Mouse (Mus musculus): ENCODE data around the gene Dmbt1. TPM values are rescaled to one million over a fixed set of nuclear protein-coding genes. Genes with fewer than 3 reads are reported as not detected.

The Dmbt1 gene
- polyA plus RNA-seq, 1 experiment from 2014 or later: not detected

GRCm38 (mm10) chr7:130993907-130994306, 37.9 kb upstream of the Dmbt1 start:
- WGBS (ENCODE audit: insufficient replicate concordance): 43% methylated on average over 8 of the region's 8 CpGs
- Histone ChIP-seq H3K9ac (ENCODE audit: low read depth, low read length) (no peak overlapping the region), H3K9me3 (replicated peaks; ENCODE audit: control insufficient read depth, low read length) (peaks cover 3% of the 10 kb centered on the region; the same call in 1 of the 2 replicates), H3K4me3 (ENCODE audit: low read depth, low read length) (no peak overlapping the region), H3K27me3 (ENCODE audit: control insufficient read depth, insufficient read depth, low read length) (no peaks in the 10 kb centered on the region), H3K4me1 (ENCODE audit: control insufficient read depth, insufficient read depth, low read length) (no peaks in the 10 kb centered on the region), H3K27ac (ENCODE audit: low read depth, low read length) (no peak overlapping the region), H3K4me2 (no peak overlapping the region), H3K36me3 (ENCODE audit: control insufficient read depth, insufficient read depth, low read length) (no peaks in the 10 kb centered on the region)
- ATAC-seq (replicated peaks; ENCODE audit: insufficient number of reproducible peaks, low FRiP score, low TSS enrichment): no peak

DNA sequence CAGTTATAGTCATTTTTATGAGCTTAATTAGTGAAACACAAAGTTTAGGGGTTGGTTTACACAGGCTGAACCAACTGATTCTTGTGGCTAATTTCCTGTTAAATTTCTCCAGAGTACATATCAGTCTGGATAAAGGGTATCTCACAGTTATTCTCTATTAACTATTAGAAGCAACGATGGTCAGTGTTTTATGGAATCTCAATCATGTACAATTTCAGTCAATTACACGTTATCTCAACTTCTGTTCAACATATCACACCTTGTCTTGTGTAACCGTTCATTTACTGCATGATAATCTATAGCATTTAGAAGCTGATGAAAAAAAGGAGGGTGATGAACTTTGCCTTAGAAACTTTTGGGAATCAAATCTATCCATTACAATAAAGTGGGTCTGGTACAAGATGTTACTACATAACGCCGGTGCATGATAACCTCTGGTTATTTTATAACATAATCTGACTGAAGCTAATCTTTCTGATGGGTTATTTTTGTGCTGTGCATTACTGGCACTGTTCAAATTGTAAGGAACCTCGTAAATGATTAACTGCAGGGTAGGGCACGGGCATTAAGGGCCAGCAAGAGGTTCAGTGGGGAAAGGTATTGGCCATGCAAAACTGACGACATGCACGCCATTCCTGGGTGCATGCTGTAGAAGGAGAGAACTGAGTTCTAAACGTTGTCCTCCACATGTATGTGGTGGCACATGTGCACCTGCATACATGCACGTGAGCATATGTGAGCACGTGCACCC, 29.7 kb upstream of the Dmbt1 start:
- no peak overlapping the region for H3K9ac ChIP-seq (ENCODE audit: low read depth, low read length)
- WGBS (ENCODE audit: insufficient replicate concordance): 76% methylated on average over 12 of the region's 12 CpGs
- H3K9me3 ChIP-seq (replicated peaks; ENCODE audit: control insufficient read depth, low read length): peaks cover under 1% of the 10 kb centered on the region; the same call in 1 of the 2 replicates
- H3K36me3 ChIP-seq (ENCODE audit: control insufficient read depth, insufficient read depth, low read length): no peaks in the 10 kb centered on the region
- no peak for ATAC-seq (replicated peaks; ENCODE audit: insufficient number of reproducible peaks, low FRiP score, low TSS enrichment)
- H3K4me1 ChIP-seq (ENCODE audit: control insufficient read depth, insufficient read depth, low read length): no peaks in the 10 kb centered on the region
- H3K27me3 ChIP-seq (ENCODE audit: control insufficient read depth, insufficient read depth, low read length): no peaks in the 10 kb centered on the region
- no peak overlapping the region for H3K4me2 ChIP-seq
- H3K4me3 ChIP-seq (ENCODE audit: low read depth, low read length): no peak overlapping the region
- H3K27ac ChIP-seq (ENCODE audit: low read depth, low read length): no peak overlapping the region

- 80% methylated on average over 5 of the region's 5 CpGs for WGBS (ENCODE audit: insufficient replicate concordance)
- no peak overlapping the region for H3K4me2 ChIP-seq
- no peak for ATAC-seq (replicated peaks; ENCODE audit: insufficient number of reproducible peaks, low FRiP score, low TSS enrichment)
- H3K4me3 ChIP-seq (ENCODE audit: low read depth, low read length): no peak overlapping the region
- H3K27ac ChIP-seq (ENCODE audit: low read depth, low read length): no peak overlapping the region
- H3K4me1 ChIP-seq (ENCODE audit: control insufficient read depth, insufficient read depth, low read length): no peaks in the 10 kb centered on the region
- H3K9ac ChIP-seq (ENCODE audit: low read depth, low read length): no peak overlapping the region
- H3K27me3 ChIP-seq (ENCODE audit: control insufficient read depth, insufficient read depth, low read length): no peaks in the 10 kb centered on the region
- no peaks in the 10 kb centered on the region for H3K36me3 ChIP-seq (ENCODE audit: control insufficient read depth, insufficient read depth, low read length)
- H3K9me3 ChIP-seq (replicated peaks; ENCODE audit: control insufficient read depth, low read length): peaks cover 2% of the 10 kb centered on the region; the same call in 1 of the 2 replicates
Observed at GRCm38 (mm10) chr7:131004071-131004470, 27.8 kb upstream of the Dmbt1 start.

- ATAC-seq (replicated peaks; ENCODE audit: insufficient number of reproducible peaks, low FRiP score, low TSS enrichment): no peak
- H3K9me3 ChIP-seq (replicated peaks; ENCODE audit: control insufficient read depth, low read length): peaks cover 2% of the 10 kb centered on the region; the same call in 1 of the 2 replicates
- H3K36me3 ChIP-seq (ENCODE audit: control insufficient read depth, insufficient read depth, low read length): no peaks in the 10 kb centered on the region
- no peak overlapping the region for H3K4me2 ChIP-seq
- no peaks in the 10 kb centered on the region for H3K27me3 ChIP-seq (ENCODE audit: control insufficient read depth, insufficient read depth, low read length)
- no peak overlapping the region for H3K9ac ChIP-seq (ENCODE audit: low read depth, low read length)
- no peak overlapping the region for H3K27ac ChIP-seq (ENCODE audit: low read depth, low read length)
- 92% methylated on average over 2 of the region's 2 CpGs for WGBS (ENCODE audit: insufficient replicate concordance)
- H3K4me3 ChIP-seq (ENCODE audit: low read depth, low read length): no peak overlapping the region
- no peaks in the 10 kb centered on the region for H3K4me1 ChIP-seq (ENCODE audit: control insufficient read depth, insufficient read depth, low read length)
Observed at GRCm38 (mm10) chr7:131007221-131007620, 24.6 kb upstream of the Dmbt1 start.

GRCm38 (mm10) chr7:131009178-131009577, 22.7 kb upstream of the Dmbt1 start:
- Histone ChIP-seq H3K36me3 (ENCODE audit: control insufficient read depth, insufficient read depth, low read length) (no peaks in the 10 kb centered on the region), H3K4me2 (no peak overlapping the region), H3K27me3 (ENCODE audit: control insufficient read depth, insufficient read depth, low read length) (no peaks in the 10 kb centered on the region), H3K9ac (ENCODE audit: low read depth, low read length) (no peak overlapping the region), H3K27ac (ENCODE audit: low read depth, low read length) (no peak overlapping the region), H3K9me3 (replicated peaks; ENCODE audit: control insufficient read depth, low read length) (peaks cover 2% of the 10 kb centered on the region; the same call in 1 of the 2 replicates), H3K4me1 (ENCODE audit: control insufficient read depth, insufficient read depth, low read length) (no peaks in the 10 kb centered on the region), H3K4me3 (ENCODE audit: low read depth, low read length) (no peak overlapping the region)
- no peak for ATAC-seq (replicated peaks; ENCODE audit: insufficient number of reproducible peaks, low FRiP score, low TSS enrichment)
- 70% methylated on average over 5 of the region's 5 CpGs for WGBS (ENCODE audit: insufficient replicate concordance)

DNA sequence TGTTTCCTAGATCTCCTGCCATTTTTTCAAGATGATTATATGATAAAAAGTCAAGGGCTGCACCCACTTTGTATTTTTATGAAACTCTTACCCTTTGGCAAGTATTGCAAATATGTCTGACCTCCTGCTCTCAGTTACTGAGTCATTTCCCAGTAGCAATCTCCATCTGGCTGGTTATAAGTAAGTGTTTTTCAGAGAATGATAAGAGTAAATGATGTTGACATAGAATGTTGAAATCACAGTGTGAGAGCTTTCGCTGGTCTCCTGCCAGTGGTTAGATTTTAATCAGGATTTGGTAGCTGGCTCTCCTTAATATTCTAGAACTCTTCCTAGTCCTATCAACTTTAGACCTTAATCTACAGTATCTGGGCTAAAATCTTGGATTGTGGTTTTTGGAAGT, 20.0 kb upstream of the Dmbt1 start:
- H3K4me2 ChIP-seq: no peak overlapping the region
- 62% methylated on average over 1 of the region's 1 CpGs for WGBS (ENCODE audit: insufficient replicate concordance)

DNA sequence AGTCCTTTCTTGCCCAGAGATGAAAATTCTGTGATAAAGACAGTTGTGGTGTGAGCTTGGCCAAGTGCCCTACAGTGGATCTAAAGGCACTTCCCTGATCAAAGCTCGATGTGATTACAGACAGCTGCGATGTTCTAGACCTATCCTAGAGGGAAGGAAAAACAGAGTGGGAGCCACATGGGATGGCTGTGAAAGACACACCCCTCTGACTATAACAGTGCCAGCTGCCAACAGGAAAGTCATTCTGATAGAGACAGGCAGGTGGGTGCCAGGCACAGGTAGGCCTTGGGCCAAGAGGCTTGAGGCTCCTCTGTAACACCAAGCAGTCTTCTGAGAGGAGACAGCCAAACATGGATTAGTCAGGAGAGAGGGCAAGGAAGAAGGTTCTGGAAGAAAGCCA, 12.7 kb upstream of the Dmbt1 start:
- Histone ChIP-seq H3K9ac (ENCODE audit: low read depth, low read length) (no peak overlapping the region), H3K36me3 (ENCODE audit: control insufficient read depth, insufficient read depth, low read length) (no peaks in the 10 kb centered on the region), H3K27me3 (ENCODE audit: control insufficient read depth, insufficient read depth, low read length) (no peaks in the 10 kb centered on the region), H3K27ac (ENCODE audit: low read depth, low read length) (no peak overlapping the region), H3K4me2 (no peak overlapping the region), H3K9me3 (replicated peaks; ENCODE audit: control insufficient read depth, low read length) (0 out of 2 replicates have a peak, but pooled peaks cover 3% of the 10 kb centered on the region), H3K4me1 (ENCODE audit: control insufficient read depth, insufficient read depth, low read length) (no peaks in the 10 kb centered on the region), H3K4me3 (ENCODE audit: low read depth, low read length) (no peak overlapping the region)
- no peak for ATAC-seq (replicated peaks; ENCODE audit: insufficient number of reproducible peaks, low FRiP score, low TSS enrichment)
- 75% methylated on average over 2 of the region's 2 CpGs for WGBS (ENCODE audit: insufficient replicate concordance)

More for the DNA sequence above, 20.0 kb upstream of the Dmbt1 start:
- H3K27me3 ChIP-seq (ENCODE audit: control insufficient read depth, insufficient read depth, low read length): no peaks in the 10 kb centered on the region
- H3K27ac ChIP-seq (ENCODE audit: low read depth, low read length): no peak overlapping the region
- H3K4me1 ChIP-seq (ENCODE audit: control insufficient read depth, insufficient read depth, low read length): no peaks in the 10 kb centered on the region
- H3K9me3 ChIP-seq (replicated peaks; ENCODE audit: control insufficient read depth, low read length): peaks cover 4% of the 10 kb centered on the region; the same call in 1 of the 2 replicates
- H3K9ac ChIP-seq (ENCODE audit: low read depth, low read length): no peak overlapping the region
- ATAC-seq (replicated peaks; ENCODE audit: insufficient number of reproducible peaks, low FRiP score, low TSS enrichment): no peak
- H3K4me3 ChIP-seq (ENCODE audit: low read depth, low read length): no peak overlapping the region
- no peaks in the 10 kb centered on the region for H3K36me3 ChIP-seq (ENCODE audit: control insufficient read depth, insufficient read depth, low read length)

- Histone ChIP-seq H3K9ac (ENCODE audit: low read depth, low read length) (no peak overlapping the region), H3K4me2 (no peak overlapping the region), H3K27me3 (ENCODE audit: control insufficient read depth, insufficient read depth, low read length) (no peaks in the 10 kb centered on the region), H3K4me3 (ENCODE audit: low read depth, low read length) (no peak overlapping the region), H3K36me3 (ENCODE audit: control insufficient read depth, insufficient read depth, low read length) (no peaks in the 10 kb centered on the region), H3K4me1 (ENCODE audit: control insufficient read depth, insufficient read depth, low read length) (0 out of 2 replicates have a peak, but pooled peaks cover 4% of the 10 kb centered on the region), H3K9me3 (replicated peaks; ENCODE audit: control insufficient read depth, low read length) (no peaks in the 10 kb centered on the region), H3K27ac (ENCODE audit: low read depth, low read length) (no peak overlapping the region)
- ATAC-seq (replicated peaks; ENCODE audit: insufficient number of reproducible peaks, low FRiP score, low TSS enrichment): no peak
- 30% methylated on average over 1 of the region's 1 CpGs for WGBS (ENCODE audit: insufficient replicate concordance)
Observed at GRCm38 (mm10) chr7:131024807-131025206, 7.0 kb upstream of the Dmbt1 start.

DNA sequence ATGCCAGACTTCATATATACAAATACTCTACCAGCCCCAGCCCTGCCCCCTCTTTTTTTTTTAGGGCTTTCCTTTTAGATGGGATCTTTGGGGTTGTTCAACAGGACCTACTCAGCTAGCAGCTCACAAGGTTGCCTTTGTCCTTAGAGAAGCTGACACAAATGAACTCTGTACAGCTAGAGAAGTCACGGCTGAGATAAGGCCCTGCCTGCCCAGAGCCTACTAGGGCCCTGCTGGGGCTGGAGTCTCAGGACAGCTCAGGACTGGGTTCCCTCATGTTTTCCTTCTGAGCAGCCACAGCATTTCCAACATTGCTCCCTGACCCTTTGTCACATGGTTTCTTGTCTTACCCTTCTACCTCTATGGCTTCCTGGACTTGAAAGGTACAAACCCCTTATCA, 4.3 kb upstream of the Dmbt1 start:
- no peak overlapping the region for H3K27ac ChIP-seq (ENCODE audit: low read depth, low read length)
- no peak overlapping the region for H3K4me3 ChIP-seq (ENCODE audit: low read depth, low read length)
- ATAC-seq (replicated peaks; ENCODE audit: insufficient number of reproducible peaks, low FRiP score, low TSS enrichment): no peak
- H3K27me3 ChIP-seq (ENCODE audit: control insufficient read depth, insufficient read depth, low read length): no peaks in the 10 kb centered on the region
- 0 out of 2 replicates have a peak, but pooled peaks cover 4% of the 10 kb centered on the region for H3K4me1 ChIP-seq (ENCODE audit: control insufficient read depth, insufficient read depth, low read length)
- H3K4me2 ChIP-seq: no peak overlapping the region
- no peak overlapping the region for H3K9ac ChIP-seq (ENCODE audit: low read depth, low read length)
- no peaks in the 10 kb centered on the region for H3K36me3 ChIP-seq (ENCODE audit: control insufficient read depth, insufficient read depth, low read length)
- WGBS (ENCODE audit: insufficient replicate concordance): 50% methylated on average over 1 of the region's 1 CpGs
- H3K9me3 ChIP-seq (replicated peaks; ENCODE audit: control insufficient read depth, low read length): no peaks in the 10 kb centered on the region

Data from heart, embryonic 11.5 days (tissue).